Mouse (Mus musculus): ENCODE data around the gene Raly.
A peak's percentile ranks its signal among the peaks of the same experiment; 100 is the strongest.

Gene Raly

DNA sequence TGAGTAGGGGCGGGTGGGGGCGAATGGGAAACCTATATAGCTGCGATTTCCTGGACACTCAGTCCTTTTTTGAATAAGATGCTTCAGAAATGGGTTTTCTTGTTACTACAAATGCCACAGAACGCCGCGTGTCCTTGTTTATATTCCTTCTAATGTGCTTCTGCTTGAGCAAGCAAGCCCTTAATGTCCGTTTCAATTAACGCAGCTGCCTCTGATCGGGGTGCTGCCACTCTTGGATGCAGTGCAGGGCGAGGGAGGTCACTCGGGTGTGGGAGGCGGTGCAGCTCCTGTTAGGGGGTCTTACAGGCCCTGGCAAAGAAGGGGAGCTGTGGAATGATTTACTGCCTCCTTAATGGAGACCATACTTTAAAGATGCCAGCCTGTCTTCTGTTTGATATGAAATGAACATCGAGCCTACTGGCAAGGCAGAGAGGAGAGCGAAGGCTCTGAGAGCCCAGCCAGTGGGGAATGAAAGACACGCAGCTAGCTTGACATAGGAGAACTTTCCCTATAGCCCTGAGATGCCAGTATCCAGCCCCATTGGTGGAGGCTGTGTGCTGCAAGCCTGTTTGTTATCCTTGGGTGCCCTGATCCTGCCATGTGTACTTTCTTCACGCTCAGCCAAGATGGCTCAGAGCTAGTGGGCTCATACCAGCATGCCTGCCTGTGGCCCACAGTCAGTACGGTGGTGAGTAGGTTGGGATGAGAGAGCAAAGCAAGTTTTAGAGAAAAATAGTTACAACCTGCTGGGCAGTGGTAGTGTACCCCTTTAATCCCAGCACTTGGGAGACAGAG lies 7.8 kb upstream of the Raly start:
- DNase-seq (ENCODE audit: low spot score), result no peak

DNA sequence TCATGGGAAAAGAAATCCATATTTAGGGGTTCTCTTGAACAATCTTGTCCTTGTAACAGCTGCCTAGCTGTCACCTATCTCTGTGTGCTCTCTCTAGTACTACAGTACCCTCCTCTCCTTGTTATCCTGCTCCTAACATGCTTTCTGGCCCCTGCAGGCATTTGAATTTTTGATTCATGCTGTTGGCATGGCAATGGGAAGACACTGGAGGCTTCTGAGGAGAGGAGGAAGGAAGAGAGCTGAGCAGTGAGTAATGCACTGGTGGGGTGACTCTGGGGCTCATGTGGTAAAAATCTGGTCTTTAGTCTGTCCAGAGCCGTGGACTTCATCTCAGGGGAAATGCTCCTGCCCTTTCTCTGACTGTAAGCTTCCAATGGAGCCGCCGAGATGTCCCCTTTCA lies 5.6 kb upstream of the Raly start:
- no peak for DNase-seq (ENCODE audit: low spot score)

DNA sequence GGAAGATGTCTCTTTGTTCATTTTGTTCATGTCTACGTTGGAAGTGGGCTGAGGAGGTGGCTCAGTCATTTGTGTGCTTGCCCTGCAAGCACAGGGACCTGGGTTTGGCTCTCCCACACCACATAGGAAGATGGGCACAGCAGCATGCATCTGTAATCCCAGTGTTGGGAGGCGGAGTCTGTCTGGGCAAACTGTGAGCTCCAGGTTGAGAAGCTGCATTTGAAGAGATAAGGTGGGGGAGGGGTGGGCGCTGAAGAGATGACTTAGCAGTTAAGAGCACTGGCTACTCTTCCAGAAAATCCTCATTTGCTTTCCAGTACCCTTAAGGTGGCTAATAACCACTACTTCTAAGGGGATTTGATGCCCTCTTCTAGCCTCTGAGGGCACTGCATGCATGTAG lies 4.7 kb upstream of the Raly start:
- no peak for DNase-seq (ENCODE audit: low spot score)

DNA sequence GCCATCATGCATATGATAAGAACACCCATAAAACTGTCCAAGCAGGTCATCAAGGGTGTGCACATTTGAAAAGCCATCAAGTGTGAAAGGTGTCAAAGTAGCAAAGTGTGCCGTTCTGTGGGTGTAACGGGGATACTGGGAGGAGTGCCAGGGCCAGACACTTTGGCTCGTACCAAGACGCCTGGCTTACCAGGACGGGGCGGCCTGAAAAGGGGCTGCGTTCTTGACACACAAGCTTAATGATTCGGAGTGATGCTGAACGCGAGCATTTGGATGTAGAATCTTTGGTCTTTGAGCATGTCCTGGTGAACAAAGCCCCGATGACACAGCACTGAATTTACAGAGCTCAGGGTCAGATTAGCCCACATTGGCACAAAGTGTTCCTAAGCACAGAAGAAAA lies 4.1 kb upstream of the Raly start:
- no peak for DNase-seq (ENCODE audit: low spot score)

DNA sequence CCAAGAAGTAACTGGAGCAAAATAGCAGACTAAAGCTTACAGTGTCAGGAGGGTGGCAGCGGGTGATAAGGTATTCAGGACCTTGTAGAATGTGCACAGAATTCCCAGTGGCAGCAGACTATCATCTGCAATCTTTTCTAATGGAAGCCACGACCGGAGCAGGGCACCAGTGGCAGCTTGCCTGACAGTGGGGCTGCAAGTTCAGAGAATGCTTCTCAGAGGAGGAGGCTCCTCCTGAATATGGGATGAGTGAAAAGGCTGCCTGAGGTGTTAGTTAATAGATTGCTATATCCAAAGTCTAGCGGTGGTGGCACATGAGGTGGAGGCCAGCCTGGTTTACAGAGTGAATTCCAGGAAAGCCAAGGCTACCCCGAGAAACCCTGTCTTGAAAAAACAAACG lies 1.5 kb upstream of the Raly start:
- DNase-seq (ENCODE audit: low spot score), result no peak

DNA sequence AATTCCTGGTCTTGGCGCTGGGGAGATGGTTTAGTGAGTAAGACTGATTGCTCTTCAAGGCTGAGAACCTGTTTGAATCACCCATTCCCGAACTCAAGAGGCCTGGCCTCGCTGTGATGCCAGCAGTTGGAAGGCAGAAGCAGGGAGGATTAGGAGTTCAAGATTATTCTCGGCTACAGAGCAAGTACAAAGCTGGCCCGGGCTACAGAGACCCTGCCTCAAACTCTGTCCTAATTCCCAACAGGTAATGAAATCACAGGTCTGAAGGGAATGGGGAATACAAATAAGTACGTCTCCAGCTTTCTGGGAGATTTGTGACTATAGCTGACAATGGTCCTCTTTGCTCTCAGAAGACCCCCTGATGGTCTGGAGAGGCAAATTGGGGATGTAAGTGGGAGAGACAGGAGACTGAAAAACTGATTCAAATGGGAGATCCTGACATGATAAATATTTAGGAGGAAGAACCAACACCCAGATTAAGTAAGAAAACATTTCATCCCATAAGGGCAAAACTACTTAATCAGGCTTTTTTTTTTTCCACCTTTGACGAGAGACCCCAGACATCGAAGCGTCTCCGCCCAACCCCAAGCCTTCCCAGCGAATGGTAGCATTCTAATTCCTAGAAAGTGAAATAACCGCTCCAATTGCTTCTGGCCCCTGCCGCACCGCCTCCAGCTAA lies 780 bp upstream of the Raly start:
- DNase-seq (ENCODE audit: low spot score), result no peak

DNA sequence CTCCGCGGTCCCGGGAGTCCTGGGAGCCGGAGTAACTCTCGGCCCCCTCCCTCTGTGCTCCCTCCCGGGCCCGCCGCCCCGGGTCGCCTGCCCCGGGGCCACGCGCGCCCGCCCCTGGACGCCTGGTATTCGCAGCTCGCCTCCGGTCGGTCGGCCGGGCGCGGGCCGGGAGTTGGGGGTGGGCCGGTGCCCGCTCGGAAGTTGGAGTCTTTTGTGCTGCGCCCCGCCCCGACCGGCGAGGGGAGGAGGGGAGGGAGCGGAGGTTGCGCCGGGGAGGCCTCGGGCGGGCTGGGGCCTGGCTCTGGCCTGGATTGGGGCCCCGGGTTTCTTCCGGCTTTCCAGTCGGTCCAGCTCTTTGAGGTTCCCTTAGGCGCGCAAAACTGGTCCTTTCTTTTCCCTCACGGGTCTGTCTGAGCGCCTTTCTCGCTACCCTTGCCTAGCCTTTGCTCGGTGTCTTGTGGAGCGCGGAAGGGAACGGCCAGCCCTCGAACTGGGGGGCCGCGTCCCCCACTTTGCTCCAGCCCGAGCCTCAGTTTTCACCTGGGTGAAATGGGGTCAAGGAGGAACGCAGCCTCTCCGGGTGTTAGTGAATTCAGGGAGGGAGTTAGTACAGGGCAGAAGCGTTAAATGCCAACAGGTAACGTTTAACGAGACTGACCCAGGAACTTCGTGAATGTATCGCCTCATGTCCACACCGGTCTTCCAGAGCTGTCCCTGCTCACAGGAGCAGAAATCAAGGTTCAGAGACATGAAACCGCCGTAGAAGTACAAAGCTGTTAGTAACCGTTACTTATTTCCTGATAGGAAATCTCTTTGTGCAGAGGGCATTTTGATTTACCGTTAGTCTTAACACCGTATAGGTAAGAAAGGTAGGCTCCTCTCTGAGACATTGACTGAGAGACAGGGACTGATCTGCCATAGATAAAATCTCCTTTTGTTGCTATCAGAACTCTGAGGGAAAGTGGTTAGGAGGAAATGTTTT lies 1.1 kb downstream of the Raly start:
- peak; percentile 65 for DNase-seq (ENCODE audit: low spot score)

DNA sequence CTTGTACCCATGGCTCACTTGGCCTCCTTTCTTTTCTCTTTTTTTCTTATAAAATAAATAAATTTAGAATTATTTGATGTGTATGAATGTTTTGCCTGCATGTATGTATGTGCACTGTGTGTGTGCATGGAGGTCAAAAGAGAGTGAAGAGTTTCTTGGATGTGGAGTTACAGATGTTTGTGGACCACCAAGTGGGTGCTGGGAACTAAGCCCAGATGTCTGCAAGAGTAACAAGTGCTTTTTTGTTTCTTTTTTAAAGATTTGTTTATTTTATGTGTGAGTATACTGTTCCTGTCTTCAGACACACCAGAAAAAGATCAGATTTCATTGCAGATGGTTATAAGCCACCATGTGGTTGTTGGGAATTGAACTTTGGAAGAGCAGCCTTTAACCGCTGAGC lies 12.5 kb downstream of the Raly start:
- no peak for DNase-seq (ENCODE audit: low spot score)

DNA sequence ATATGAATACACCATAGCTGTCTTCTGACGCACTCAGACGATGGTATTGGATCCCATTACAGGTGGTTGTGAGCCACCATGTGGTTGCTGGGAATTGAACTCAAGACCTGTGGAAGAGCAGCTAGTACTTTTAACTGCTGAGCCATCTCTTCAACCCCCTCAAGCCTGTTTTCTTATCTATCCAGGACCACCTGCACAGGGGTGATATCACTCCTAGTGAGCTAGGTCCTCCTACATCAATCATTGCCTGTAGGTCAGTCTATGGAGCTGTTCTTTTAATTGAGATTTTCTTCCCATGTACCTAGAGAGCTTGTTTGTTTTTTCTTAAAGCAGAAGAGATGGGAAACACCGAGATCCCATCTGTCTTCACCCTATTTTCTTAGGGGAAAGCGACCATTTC lies 12.9 kb downstream of the Raly start:
- DNase-seq (ENCODE audit: low spot score), result no peak

DNA sequence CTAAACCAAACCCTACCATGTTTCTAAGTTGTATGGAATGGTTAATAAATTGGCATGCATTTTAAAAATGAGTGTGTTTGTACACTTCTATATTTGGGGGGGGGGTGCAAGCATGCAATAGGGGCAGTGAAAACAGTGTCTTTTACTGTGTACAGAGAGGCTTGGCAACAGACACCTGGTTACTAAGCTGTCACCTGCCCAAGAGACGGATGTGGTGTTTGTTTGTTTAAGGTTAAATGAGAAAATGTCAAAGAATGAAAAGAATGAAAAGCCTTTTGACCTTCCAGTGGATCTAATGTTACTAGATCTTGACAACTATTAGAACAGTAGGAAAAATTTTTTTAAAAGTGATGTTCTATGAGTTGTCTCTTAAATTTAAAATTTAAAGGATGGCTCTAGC lies 16.8 kb downstream of the Raly start:
- peak; percentile 27 for DNase-seq (ENCODE audit: low spot score)

DNA sequence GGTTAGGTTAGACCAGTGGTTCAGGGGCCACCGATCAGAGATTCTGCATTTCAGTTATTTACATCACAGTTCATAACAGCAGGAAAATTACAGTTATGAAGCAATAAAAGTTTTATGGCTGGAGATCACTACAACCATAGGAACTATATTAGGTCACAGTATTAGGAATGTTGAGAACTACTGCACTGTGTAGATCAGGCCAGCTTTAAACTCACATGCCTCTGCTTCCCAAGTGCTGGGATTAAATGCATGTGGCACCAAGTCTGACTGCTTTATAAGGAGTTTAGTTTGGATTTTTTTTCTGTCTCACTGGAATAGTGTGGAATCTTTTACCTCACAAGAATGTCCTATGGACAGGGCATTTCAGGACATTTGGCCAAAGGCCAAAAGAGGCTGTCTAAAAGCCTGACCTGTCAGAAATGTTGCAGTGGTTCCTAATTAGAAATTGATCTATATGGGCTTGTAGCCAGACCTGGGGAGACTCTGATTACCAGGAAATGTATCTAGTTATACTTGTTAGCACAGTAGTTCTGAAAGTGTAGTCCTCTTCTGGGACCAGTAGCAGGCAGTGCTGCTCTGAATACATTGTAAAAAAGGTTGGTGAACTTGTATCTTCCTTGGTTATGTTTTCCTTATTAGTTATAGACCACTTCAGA lies 18.3 kb downstream of the Raly start:
- DNase-seq (ENCODE audit: low spot score), result no peak

DNA sequence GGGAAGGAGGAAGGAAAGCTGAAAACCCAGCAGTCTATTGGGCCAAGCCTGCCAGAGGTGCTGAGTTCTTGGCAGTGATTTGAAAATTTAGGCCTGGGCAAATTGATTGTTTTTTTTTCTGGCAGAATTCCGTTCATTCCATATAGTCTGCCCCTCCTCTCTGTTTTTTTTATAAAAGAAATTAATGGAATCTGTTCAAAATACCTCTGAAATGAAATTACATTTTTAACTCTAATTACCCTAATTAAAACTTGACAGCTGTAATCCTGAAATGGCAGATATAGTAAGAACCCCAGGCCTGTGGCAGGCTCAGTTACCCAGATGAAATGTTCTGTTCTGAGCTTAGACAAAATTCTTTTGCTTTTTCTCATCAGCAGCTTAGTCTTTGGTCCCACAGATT lies 19.9 kb downstream of the Raly start:
- DNase-seq (ENCODE audit: low spot score), result no peak

DNA sequence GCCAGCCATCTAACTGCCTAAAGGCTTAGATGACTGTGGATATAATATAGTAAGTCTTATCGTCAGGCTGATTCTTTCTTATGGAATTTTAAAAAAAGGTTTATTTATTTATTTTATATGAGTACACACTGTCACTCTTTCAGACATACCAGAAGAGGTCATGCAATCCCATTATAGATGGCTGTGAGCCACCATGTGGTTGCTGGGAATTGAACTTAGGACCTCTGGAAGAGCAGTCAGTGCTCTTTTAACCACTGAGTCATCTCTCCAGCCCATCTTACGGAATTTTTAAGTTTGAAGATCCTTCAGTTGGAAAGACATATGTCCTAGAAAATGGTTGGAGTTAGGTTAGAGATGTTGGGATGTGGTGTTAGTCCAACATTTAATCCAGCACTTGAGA lies 22.5 kb downstream of the Raly start:
- no peak for DNase-seq (ENCODE audit: low spot score)

DNA sequence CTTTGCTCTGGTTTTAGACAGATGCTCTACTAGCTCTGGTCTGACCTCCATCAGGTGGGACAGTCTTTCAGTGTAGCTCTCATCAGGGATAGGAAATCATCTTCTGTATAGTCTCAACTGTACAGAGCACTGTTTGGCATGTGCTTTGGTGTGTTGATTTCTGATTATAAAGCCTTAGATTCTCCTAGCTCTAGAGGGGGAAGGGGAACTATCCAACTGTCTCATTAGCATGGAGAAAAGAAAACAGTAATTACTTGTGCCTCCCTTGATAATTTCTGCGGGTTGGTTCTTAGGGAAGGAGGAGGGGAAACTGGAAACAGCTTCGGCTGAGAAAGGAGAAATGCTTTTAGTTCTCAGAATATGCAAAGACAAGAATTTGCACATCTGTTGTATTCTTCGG lies 26.2 kb downstream of the Raly start:
- no peak for DNase-seq (ENCODE audit: low spot score)

DNA sequence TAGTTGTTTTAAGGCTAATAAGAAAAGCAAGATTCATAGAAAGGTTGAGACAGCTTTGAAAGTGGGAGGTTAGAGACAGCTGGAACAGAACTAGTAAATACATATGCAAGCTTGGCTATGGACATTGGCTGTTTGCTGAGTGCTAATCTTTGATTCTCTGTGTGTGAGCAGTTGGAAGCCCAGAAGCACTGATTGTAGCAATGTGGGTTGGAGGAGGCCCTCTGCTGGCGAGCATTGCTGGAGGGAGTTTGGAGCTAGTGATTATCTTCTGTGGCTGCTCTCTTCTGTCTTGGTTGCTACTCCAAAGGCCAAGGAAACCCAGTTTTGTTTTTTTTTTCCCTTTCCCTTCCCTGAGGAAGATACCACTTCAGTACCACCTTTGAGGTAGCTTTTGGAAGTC lies 26.9 kb downstream of the Raly start:
- peak; percentile 50 for DNase-seq (ENCODE audit: low spot score)

DNA sequence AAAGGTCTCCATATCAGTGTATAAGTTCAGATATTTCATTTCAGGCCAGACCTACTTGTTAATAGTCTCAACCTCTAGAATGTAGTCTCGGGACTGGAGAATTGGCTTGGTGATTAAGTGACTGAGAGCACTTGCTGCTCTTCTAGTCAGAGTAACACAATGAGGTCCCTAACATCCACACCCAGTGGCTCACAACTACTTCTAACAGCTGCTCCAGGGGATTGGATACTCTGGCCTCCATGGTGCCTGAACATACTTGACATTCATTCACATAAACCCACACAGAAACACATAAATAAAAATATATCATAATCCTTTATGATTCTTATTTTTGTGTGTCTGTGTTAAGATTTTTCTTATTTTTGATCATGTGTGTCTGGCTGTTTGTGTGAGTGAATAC lies 27.7 kb downstream of the Raly start:
- no peak for DNase-seq (ENCODE audit: low spot score)

DNA sequence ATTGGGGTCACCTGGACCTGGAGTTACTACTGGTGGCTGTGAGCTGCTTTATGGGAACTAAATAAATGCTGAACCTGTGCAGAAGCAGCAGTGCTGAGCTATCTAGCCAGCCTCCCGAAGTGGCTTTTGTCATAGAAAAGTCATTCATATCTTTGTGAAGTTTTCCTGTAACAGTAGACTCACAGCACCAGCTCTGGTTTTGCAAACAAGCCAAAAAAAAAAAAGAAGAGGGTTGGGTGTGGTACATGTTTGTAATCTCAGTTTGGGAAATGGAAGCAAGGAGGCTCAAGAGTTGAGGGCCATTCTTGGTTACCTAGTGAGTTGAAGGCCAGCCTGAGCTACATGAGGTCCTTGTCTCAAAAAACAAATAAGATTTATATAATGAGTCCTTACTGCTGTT lies 29.4 kb downstream of the Raly start:
- no peak for DNase-seq (ENCODE audit: low spot score)

DNA sequence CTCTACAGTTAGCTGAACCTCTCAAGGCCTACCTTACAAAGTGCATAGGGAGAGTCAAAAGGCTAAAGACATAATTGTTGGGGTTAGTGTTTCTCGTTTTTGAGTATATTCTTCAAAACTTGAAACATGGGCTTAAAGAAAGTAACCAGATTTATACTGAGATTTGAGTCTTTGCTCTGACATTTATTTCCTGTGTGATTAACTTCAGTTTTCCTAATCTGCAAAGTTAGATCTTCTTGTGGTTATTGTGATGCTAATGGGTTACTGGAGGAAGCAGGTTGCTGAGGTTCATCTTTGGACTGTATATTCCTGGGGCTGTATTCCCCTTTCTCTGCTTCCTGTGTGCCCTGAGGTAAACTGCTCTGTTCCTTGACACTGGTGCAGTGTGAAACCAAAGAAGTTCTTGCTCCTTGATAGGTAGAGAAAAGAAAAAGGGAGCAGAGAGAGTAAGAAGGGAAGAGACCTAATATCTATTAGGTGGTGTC lies 35.2 kb downstream of the Raly start:
- no peak for DNase-seq (ENCODE audit: low spot score)

DNA sequence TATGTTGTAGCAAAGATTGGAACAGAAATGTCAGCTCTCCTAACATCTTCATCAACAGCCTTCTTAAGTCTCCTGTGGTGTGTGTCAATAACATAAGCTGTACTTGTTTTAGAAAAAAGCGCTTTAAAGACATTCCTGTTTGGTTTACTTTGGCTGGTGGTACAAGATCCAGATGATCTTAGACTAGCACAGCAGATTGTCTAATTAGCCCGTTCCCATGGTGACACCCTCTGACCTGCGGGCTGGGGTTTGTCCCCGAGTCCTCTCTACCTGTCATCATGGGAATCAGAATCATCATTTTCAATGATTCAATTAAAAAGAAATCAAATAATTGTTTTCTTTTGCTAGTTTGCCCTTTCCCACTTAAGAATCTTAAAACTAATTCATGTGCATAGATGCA lies 36.6 kb downstream of the Raly start:
- no peak for DNase-seq (ENCODE audit: low spot score)

DNA sequence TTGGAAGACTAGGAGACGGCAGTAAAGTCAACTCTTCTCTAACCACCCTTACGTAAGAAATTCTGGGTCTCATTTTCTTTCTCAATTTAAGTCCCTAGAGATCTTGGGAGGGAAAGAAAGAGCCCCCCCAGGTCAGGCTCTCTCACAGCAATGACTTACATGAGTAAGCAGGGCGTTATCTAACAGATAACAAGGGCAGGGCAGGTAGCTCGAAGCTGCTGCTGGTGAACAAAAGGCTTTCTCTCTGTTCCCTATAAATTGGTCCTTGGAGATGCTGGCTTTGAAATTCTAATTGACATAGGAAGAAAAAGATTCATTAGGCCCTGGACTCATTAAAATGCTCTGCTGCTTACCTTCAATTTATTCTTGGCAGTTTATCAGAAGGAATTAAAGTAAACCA lies 41.6 kb downstream of the Raly start:
- no peak for DNase-seq (ENCODE audit: low spot score)

DNA sequence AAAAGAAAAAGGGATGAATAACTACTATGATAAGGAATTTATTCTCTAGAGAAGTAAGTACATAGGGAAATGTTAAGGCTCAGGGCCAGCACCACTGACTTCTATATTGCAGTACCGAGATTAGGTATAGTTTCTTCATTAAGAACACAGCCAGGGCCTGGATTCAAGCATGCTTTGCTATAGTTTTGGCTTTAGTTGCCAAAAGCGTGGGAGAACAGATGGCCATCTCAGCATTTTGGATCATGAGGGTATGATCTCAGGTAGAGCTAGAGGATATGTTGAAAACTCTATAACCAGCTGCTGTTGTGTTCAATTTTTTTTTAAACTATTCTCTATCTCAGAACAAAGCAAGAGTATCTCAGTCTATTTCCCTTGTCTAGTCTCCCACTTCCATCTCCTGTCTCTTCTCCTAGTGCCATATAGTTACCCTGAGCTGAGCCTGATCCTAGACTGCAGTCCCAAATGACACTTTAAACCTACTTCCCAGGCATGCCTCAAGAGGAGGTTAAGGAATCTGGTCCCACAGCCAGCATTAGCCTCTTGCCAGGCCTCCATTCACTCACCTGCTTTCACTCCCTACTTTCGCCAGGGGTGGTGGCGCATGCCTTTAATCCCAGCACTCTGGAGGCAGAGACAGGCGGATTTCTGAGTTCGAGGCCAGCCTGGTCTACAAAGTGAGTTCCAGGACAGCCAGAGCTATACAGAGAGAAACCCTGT lies 43.4 kb downstream of the Raly start:
- no peak for DNase-seq (ENCODE audit: low spot score)

Data from T-cell, adult 2 months (primary cell).